Mouse (Mus musculus): ENCODE results near the gene Clec10a. TPM values are rescaled to one million over a fixed set of nuclear protein-coding genes. Genes with fewer than 3 reads are reported as not detected.
"Not testable (repeated sequence)": the region's sequence is repeated elsewhere in the genome, so short reads cannot be mapped to it uniquely, and the experiment has no call there.

Clec10a gene
- 1 to 10 TPM; 1.3 to 4.3 TPM for total RNA-seq (2021)
- long read RNA-seq, experiment 1, partial matches to known transcripts: 0 of 1 reads
- long read RNA-seq, experiment 1, other reads (novel, unspliced or antisense): 0 of 1 reads
- long read RNA-seq, experiment 2, partial matches to known transcripts: 0 of 3 reads
- long read RNA-seq, experiment 2, other reads (novel, unspliced or antisense): 1 of 3 reads

- DNase-seq: not testable (repeated sequence)
Measured at GRCm38 (mm10) chr11:70155897-70156296, at the start of gene Clec10a. TSS of gene Clec10a (plus strand) at chr11:70156197.

DNA sequence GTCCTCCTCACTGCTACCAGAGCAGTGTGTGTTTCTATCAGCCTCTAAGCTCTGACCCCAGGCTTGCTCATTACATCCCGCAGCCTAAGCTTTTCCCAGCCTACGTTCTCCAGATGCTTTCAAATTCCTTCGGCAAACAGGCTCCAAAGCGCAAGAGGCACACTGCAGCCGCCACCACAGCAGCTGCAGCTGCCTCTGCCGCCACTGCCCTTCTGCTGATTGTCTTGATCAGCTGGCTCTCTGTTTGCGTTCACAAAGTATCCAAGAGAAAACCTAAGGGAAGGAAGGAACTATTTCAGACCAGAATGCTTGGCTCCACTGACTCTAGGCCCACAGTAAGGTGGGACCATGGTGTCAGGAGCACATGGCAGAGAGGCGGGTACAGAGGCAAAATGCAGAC is 48.9 kb upstream of the Clec10a start:
- no peak for DNase-seq

GRCm38 (mm10) chr11:70110146-70110545 is 45.9 kb upstream of the Clec10a start:
- DNase-seq: no peak

- DNase-seq: peak; percentile 28
Measured at GRCm38 (mm10) chr11:70114562-70114961, 41.4 kb upstream of the Clec10a start.

DNA sequence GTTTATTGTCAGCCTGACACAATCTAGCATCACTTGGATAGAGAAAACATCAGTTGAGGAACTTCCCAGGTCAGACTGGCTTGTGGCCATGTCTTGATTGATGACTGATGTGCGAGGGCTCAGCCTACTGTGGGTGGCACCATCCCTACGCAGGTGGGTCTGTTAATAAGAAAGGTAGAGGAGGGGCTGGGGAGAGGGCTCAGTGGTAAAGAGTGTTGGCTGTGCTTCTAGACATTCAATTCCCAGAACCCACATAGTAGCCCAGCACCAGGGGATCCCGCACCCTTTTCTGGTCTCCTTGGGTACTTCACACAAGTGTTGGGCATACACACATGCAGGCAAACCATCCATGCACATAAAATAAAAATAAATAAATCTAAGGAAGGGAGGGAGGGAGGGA is 40.1 kb upstream of the Clec10a start:
- no peak for DNase-seq

- DNase-seq: peak; percentile 14
Measured at GRCm38 (mm10) chr11:70129926-70130379, 26.0 kb upstream of the Clec10a start, which contains the start of gene Mgl2. TSS of gene Mgl2 (plus strand) at chr11:70130329.

GRCm38 (mm10) chr11:70135001-70135400 is 21.0 kb upstream of the Clec10a start:
- DNase-seq: not testable (repeated sequence)

DNA sequence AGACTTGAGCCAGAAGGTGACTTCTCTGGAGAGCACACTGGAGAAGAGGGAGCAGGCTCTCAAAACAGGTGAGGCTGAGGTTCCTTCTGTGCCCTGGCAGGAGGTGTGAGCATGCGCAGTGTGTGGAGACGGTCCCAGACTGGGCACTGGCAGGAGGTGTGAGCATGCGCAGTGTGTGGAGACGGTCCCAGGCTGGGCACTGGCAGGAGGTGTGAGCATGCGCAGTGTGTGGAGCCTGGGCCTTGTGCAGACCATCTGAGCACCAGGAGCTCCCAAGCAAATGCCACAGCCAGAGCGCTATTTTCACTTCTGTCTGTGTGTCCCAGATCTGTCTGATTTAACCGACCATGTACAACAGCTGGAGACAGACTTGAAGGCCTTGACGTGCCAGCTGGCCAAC is 20.1 kb upstream of the Clec10a start:
- not testable (repeated sequence) for DNase-seq

DNA sequence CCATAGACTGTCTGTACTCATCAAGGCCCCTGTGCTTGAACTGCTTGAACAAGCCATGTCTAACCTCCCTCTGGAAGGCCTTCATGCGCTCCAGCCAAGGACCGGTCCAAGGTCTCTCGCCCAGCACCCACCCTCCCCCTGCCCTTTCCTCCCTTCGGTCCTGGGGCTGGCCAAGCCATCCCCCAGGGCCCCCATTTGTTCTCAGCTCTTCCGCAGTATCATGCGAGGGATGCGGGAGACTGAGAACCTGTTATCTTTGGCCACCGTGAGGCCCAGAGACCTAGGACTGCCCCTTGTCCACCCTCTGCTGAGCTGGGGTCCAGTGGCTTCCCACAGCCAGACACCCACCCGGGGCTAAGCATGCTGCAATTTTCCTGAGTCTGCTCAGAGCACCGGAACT is 16.8 kb upstream of the Clec10a start:
- no peak for DNase-seq

GRCm38 (mm10) chr11:70151072-70151471 is 4.9 kb upstream of the Clec10a start:
- DNase-seq: no peak

DNA sequence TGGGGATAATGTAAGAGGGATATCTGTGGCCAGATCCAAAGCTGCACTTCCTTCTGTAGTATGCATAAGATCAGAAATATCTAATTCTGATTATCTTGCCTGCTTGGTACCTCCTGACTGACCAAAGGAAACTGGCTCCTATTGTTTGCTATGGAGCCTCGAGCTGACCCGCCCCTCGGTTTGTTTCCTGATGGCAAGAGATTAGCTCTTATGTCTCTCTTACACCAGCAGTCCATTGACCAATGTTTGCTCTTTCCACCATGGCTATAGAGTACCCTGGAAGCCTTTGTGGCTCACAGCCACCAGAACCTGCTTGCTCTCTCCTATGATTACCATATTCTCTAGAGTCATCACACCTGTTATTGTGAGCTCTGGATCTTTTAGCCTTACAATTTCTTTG is 6.3 kb downstream of the Clec10a start:
- no peak for DNase-seq

DNA sequence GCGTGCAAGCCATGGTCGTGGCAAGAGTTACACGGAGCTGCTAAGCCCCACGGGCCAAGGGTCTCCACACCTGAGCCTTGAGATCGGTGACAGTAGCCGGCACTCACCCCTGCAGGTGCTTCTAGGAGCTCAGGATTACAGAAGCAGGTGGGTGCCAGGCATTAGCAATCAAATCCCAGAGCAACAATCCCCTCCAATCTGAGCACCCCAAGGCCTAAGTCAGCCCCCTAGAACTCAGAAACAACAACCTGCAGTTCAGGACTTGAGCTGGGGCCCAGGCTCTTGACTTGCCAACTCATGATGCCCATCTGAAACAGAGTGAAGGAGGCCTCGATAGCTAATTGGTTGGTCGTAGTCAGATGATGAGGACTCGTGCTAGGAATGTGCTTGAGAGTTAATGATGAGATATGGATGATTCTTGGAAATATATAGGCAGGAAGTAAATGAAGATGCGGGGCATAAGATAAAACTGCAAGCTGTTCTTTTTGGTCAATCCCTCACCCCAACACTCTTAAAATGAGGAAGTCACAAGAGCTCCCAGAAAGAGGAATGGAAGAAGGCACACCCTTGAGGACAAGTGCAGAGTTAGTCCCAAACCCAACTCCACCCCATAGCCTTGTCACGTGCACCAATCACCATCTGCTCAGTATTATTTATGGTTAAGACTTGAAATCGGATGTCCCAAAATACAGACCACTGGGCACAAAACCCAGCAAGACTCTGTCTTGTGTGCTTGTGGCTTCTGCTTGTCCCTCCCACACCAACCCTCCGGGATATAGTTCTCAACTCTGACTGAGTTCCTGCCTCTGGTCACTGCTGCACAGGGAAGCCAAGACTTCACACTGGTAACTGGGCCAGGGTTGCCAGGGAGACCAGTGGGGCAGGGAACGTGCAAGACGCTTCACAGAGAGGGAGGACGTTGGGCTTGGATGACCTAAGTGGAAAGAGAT is 10.2 kb downstream of the Clec10a start:
- peak; percentile 26 for DNase-seq

- no peak for DNase-seq
Measured at GRCm38 (mm10) chr11:70168136-70168535, 12.1 kb downstream of the Clec10a start.

- DNase-seq: not testable (repeated sequence)
Measured at GRCm38 (mm10) chr11:70169471-70169870, 13.5 kb downstream of the Clec10a start.

- no peak for DNase-seq
Measured at GRCm38 (mm10) chr11:70170291-70170690, 14.3 kb downstream of the Clec10a start.

GRCm38 (mm10) chr11:70171181-70171580 is 15.2 kb downstream of the Clec10a start:
- DNase-seq: no peak

DNA sequence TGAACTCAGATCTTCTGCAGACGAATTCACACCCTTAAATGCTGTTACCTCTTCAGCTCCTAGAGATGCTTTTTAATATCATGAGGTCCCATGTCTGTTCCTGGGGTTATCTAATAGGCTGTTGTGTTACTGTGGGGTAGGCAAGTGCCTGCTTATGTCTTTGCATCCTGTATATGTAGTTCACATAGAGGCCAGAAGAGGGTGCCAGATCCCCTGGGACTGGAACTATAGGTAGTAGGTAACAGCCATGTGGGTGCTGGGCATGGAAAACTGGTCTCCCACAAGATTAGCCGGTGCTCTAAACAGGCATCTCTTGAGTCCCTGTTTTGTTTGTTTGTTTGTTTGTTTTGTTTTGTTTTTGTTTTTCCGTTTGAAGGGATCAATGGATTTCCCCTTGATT is 15.8 kb downstream of the Clec10a start:
- DNase-seq: no peak

DNA sequence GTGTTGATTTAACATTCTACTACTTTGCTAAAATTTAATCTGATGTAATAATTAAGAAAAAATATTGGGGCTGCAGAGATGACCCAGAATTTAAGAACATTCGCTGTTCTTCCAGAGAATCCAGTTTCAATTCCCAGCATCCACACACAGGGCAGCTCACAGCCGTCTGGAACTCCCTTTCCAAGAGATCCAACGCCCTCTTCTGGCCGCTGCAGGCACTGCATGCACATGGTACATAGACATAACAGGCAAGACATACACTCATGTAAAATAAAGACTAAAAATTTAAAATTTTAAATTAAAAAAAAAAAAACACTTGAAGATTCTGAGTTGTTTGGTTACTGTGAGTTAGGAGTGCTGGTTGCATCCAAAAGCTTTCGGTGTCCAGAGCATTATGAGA is 16.3 kb downstream of the Clec10a start:
- DNase-seq: no peak

GRCm38 (mm10) chr11:70174491-70174890 is 18.5 kb downstream of the Clec10a start:
- no peak for DNase-seq

DNA sequence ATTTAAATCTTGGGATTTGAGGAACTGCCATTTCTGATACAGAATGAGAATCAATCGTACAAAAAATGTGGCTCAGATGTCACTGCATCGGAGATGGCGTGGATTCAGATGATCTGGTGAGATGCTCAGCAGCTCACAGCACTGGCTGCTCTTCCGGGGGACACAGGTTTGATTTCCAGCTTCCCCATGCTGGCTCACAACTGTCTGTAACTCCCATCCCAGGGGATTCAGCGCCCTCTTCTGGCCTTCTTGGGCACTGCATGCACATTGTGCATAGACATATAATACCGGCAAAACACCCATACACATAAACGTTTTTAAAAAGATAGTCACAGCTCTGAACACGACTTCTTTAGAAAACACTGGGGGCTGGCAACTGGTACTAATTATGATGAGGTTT is 21.6 kb downstream of the Clec10a start:
- no peak for DNase-seq

- no peak for DNase-seq
Measured at GRCm38 (mm10) chr11:70178311-70178710, 22.3 kb downstream of the Clec10a start.

DNA sequence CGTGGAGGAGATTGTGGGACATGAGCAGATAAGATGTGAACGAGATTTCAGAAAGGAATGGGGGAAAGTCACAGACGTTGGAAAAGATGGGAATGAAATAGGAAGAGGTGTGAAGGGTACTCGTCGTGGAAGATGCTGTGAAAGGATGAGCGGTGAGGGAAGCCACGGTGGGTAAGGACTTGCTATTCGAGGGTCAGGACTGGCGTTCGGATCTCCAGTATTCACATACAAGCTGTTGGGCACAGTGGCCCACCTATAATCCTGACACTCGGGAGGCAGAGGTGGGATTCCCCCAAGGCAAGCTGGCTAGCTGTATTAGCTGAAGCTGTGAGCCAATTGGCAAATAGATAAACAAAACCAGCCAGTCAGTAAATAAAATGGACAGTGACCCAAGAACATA is 22.8 kb downstream of the Clec10a start:
- DNase-seq: no peak

DNA sequence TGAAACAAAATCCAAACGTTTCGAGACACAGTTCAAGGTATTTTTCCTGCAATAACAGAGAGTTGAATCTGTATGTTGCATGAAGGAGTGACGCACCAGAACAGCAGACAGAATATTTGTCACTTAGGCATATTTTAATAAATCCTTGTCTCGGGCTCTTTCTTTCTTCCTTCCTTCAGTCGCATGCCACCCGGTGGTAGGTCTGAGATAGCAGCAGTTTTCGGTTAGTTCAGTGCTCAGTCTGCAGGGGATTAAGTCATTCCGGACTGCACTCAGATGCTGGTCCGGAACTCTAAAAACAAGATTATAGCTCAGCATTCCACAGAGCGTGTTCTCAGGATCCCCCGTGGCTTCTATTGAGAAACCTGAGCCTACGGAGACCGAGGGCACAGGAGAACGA is 23.4 kb downstream of the Clec10a start:
- DNase-seq: no peak

All from gastrocnemius, postnatal 25 days (tissue).